Mouse (Mus musculus) liver, postnatal 0 days (tissue): ENCODE measurements around the gene Rps11.

ENCODE experiments used
- CTCF ChIP-seq: sonication (generic); IDR thresholded peaks from 2 replicates; pipeline ENCODE4 v1.5.1; 2016; ENCODE audit warnings: antibody characterized with exemption, low read depth
- EP300 ChIP-seq: IDR thresholded peaks from 2 replicates; pipeline ENCODE4 v1.6.1; 2016; ENCODE audit warnings: antibody characterized with exemption, low read depth, mild to moderate bottlenecking

DNA sequence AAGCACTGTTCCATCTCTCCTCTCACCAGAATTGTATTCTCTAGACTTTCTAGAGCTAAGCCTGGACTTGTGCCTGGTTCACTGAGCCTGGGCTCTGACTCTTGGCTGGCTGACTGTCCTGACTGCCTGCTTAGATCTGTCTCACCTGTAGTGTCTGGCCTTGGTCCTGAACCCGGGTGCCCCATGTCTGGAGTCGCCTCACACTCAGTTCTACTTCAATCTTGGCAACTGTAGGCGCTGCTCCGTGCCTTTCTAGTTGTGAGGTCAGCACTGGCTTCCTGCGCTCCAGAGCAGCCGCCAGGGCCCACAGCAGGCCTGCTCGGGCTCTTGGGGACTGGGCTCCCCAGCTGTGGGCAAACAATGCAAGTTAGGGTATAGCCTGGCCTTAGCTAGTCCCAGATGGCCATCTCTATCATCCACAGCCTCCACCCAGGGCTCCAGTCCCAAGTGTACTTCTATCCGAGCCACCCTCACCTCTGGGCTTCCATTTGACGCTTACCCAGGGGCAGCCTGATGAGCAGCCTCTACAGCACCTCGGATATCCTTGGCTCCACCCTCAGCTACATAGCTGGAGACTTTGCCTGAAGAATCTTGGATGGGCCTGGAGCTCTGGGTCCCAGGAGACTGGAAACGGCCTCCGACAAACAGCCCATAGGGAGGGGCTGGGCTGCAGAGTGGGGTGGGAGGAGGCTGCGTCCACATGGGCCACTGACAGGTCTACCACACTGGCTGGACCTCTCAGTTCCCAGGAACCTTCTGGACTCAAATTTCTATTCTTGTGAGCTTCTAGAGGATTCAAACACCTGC, 20.3 kb upstream of the Rps11 start:
- no peak for TF ChIP-seq CTCF
- no peak for TF ChIP-seq EP300
